Mouse (Mus musculus) bone marrow macrophage, adult 2 months (primary cell): Measurements from ENCODE around the gene Qrich1. TPM values are rescaled to one million over a fixed set of nuclear protein-coding genes. Genes with fewer than 3 reads are reported as not detected.
"Not testable (repeated sequence)": the region's sequence is repeated elsewhere in the genome, so short reads cannot be mapped to it uniquely, and the experiment has no call there.

Source experiments
- H3K27ac ChIP-seq: 2 replicates; pipeline ENCODE4 v1.5.1; 2012; ENCODE audit warnings: low read depth, low read length; ENCODE audit not compliant: insufficient read depth
- H3K4me1 ChIP-seq: 2 replicates; pipeline ENCODE4 v1.6.1; 2012; ENCODE audit warnings: low read length; ENCODE audit not compliant: control insufficient read depth, insufficient read depth
- H3K4me3 ChIP-seq: 2 replicates; pipeline ENCODE4 v1.5.1; 2012; ENCODE audit warnings: mild to moderate bottlenecking, low read length, moderate library complexity; ENCODE audit not compliant: insufficient read depth
- CTCF ChIP-seq: IDR thresholded peaks from 2 replicates; pipeline ENCODE4 v1.5.1; 2012; ENCODE audit warnings: low read depth, mild to moderate bottlenecking, low read length, moderate library complexity
- POLR2A ChIP-seq: IDR thresholded peaks from 2 replicates; pipeline ENCODE4 v1.6.1; 2012; ENCODE audit warnings: mild to moderate bottlenecking, low read depth, low read length, borderline replicate concordance
- polyA plus RNA-seq: library from polyadenylated mRNA; stranded (reverse); fragments of >200 nt; gene quantifications from 2 replicates; pipeline ENCODE4 v1.2.4, GENCODE M21; 2012; ENCODE audit not compliant: missing spikeins, insufficient read depth, insufficient read length

Qrich1 gene
- polyA plus RNA-seq, 1 experiment = 80.9 TPM

DNA sequence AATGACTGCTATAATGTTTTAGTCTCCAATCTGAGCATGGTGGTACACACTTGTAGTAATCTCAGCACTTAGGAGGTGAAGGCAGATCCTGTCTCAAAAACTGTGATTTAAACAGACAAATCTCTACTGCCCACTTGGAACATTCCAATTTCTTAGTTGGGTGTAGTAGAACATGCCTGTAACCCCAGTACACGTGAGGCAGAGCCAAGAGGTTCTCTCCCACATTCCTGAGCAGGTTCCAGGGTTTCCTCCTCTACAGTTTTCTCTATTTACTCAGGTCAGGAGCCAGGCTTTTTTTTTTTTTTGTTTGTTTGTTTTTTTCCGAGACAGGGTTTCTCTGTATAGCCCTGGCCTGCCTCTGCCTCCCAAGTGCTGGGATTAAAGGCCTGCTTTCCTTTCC, 83.4 kb downstream of the Qrich1 start:
- Histone ChIP-seq H3K27ac (no peak overlapping the region), H3K4me3 (no peak overlapping the region), H3K4me1 (no peaks in the 10 kb centered on the region)
- TF ChIP-seq POLR2A = no peak
- no peak for TF ChIP-seq CTCF

DNA sequence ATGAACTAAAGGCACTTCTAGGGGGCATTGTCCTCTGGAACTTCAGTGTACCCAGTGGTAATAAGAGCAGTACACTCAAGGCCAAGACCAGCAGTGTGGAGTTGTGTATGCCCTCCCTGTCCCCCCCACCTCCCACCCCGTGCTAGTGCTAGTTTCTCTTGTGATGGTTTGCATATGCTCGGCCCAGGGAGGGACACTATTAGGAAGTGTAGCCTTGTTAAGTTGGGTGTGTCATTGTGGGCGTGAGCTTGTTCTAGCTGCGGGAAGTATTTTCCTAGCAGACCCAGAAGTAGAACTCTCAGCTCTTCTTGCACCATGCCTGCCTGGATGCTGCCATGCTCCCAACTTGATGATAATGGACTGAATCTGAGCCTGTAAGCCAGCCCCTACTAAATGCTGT, 85.4 kb downstream of the Qrich1 start:
- H3K4me3 ChIP-seq = no peak overlapping the region
- TF ChIP-seq CTCF (no peak), POLR2A (no peak)
- H3K4me1 ChIP-seq = no peaks in the 10 kb centered on the region
- no peak overlapping the region for H3K27ac ChIP-seq

DNA sequence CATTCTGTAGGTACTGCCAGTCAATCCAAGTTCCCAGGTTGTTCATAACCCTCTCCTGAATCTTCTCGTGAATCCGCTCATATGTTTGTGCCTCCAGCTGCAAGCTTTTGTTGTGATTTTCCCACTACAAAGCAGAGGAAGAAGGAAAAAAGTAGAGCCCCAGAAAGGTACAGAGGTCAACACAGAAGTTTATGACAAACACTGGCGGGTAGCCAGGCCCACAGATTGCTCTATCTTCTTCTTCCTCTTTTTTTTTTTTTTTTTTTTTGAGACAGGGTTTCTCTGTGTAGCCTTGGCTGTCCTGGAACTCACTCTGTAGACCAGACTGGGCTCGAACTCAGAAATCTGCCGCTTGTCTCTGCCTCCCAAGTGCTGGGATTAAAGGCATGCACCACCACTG, 91.3 kb downstream of the Qrich1 start:
- not testable (repeated sequence) for H3K4me3 ChIP-seq, H3K27ac ChIP-seq
- peaks cover 10% of the 10 kb centered on the region for H3K4me1 ChIP-seq

DNA sequence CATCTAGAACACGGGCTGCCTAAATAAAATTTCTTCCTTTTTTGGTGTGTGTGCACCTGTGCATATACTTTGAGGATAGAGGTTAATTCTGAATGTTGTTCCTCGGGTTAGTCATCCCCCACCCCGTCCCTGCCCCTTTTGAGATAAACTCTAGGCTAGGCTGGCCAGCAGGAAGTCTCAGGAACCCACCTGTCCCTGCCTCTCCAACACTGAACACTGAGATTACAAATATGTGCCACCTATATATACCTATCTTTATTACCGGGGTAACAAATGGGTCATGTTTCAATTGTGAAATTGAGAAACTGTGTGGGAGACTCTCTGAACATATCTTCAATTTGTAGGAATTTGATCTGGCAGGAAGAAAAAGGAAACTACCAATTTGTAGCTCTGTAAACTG, 92.3 kb downstream of the Qrich1 start:
- Histone ChIP-seq H3K27ac (no peak overlapping the region), H3K4me1 (peaks cover 10% of the 10 kb centered on the region), H3K4me3 (no peak overlapping the region)
- TF ChIP-seq CTCF = no peak
- TF ChIP-seq POLR2A = no peak

Other genes with a start within 250 kb of the Qrich1 start
- 13.5 and 15.3 TPM in 2 replicates for gene Nicn1, start 226.4 kb upstream of the Qrich1 start, polyA plus RNA-seq
- gene Amt, start 220.0 kb upstream of the Qrich1 start, polyA plus RNA-seq = 4.5 and 6.5 TPM in 2 replicates
- 499 and 511 TPM in 2 replicates for gene Rhoa, start 210.7 kb upstream of the Qrich1 start, polyA plus RNA-seq
- 10.5 and 11.2 TPM in 2 replicates for gene Tcta, start 210.6 kb upstream of the Qrich1 start, polyA plus RNA-seq
- gene Gpx1, start 177.9 kb upstream of the Qrich1 start, polyA plus RNA-seq = 531 and 533 TPM in 2 replicates
- 70.1 and 70.9 TPM in 2 replicates for gene Usp4, start 169.0 kb upstream of the Qrich1 start, polyA plus RNA-seq
- not detected in 2 replicates for gene 1700102P08Rik, start 124.0 kb upstream of the Qrich1 start, polyA plus RNA-seq
- not detected in 2 replicates for gene Ccdc36, start 88.3 kb upstream of the Qrich1 start, polyA plus RNA-seq
- not detected in 2 replicates for gene BC048562, start 80.3 kb upstream of the Qrich1 start, polyA plus RNA-seq
- gene Ccdc71, start 56.3 kb upstream of the Qrich1 start, polyA plus RNA-seq = 17.3 and 18.1 TPM in 2 replicates
- gene Klhdc8b, start 55.2 kb upstream of the Qrich1 start, polyA plus RNA-seq = 3.6 and 6.2 TPM in 2 replicates
- gene Lamb2, start 37.1 kb upstream of the Qrich1 start, polyA plus RNA-seq = 2.7 and 3.4 TPM in 2 replicates
- 86.8 and 87.1 TPM in 2 replicates for gene Usp19, start 26.2 kb upstream of the Qrich1 start, polyA plus RNA-seq
- gene Qars, start 9.1 kb upstream of the Qrich1 start, polyA plus RNA-seq = 165 and 180 TPM in 2 replicates
- gene Impdh2, start 43.5 kb downstream of the Qrich1 start, polyA plus RNA-seq = 44.2 and 59.9 TPM in 2 replicates
- gene Ndufaf3, start 50.6 kb downstream of the Qrich1 start, polyA plus RNA-seq = 28.6 and 29.7 TPM in 2 replicates
- 44.7 and 52.7 TPM in 2 replicates for gene Dalrd3, start 53.1 kb downstream of the Qrich1 start, polyA plus RNA-seq
- 8.0 and 8.5 TPM in 2 replicates for gene Wdr6, start 61.9 kb downstream of the Qrich1 start, polyA plus RNA-seq
- not detected in 2 replicates for gene P4htm, start 80.9 kb downstream of the Qrich1 start, polyA plus RNA-seq
- 38.4 and 43.1 TPM in 2 replicates for gene Arih2, start 132.6 kb downstream of the Qrich1 start, polyA plus RNA-seq
- 28.5 and 29.9 TPM in 2 replicates for gene Slc25a20, start 145.3 kb downstream of the Qrich1 start, polyA plus RNA-seq
- gene Prkar2a, start 172.5 kb downstream of the Qrich1 start, polyA plus RNA-seq = 35.2 and 37.6 TPM in 2 replicates